Comparison of ENCODE assay signal across 25 mouse cellular contexts in the genomic region with DNA sequence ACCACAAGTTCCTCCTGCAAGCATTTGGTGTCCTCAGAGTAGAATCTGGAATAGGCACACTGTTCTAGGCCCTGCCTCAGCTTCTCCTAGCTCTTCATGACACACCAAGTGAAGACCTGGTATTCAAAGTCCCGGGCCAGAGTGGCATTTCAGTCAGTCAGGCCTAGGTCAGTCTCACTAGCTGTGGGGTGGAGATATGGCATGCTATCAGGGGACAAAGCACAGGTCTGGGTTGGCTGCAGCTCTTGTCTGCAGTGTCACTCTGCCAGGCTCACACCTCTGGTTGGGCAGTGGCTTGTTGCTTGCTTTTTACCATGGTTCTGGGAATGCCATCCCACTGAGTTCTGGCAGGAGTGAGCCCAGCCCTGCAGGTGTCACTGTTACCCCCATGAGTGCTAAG. TPM values are rescaled to one million over a fixed set of nuclear protein-coding genes. Genes with fewer than 3 reads are reported as not detected.
"Had no signal": no experiment of that assay in that cellular context is flagged by ENCODE, and none has a peak within 500 bp of the region (broad histone marks: within the 10 kb centered on the region; RNA-seq: fewer than 3 reads in every experiment).

No protein-coding gene starts in this region.

- DNase-seq: kidney, adult 18-20 months; kidney, adult 9 months; kidney, postnatal 36 days; liver, postnatal 0 days; lung, embryonic 14.5 days; right cerebral cortex, adult 18-20 months; right cerebral cortex, postnatal 14 days; right cerebral cortex, postnatal 4 days; thymus, postnatal 25 days had no signal

- H3K27ac ChIP-seq: limb, embryonic 15.5 days; liver, embryonic 14.5 days; macrophage; midbrain, embryonic 15.5 days; neural tube, embryonic 12.5 days; neural tube, embryonic 15.5 days had no signal

- H3K4me2 ChIP-seq: limb, embryonic 15.5 days; liver, embryonic 11.5 days; lung, embryonic 14.5 days; midbrain, embryonic 11.5 days; midbrain, embryonic 15.5 days; neural tube, embryonic 12.5 days; neural tube, embryonic 15.5 days had no signal

- H3K4me3 ChIP-seq: limb, embryonic 15.5 days; megakaryocyte, embryonic 14.5 days; midbrain, embryonic 15.5 days; neural tube, embryonic 12.5 days; neural tube, embryonic 15.5 days had no signal

- H3K9me3 ChIP-seq: limb, embryonic 15.5 days; megakaryocyte, embryonic 14.5 days; midbrain, embryonic 15.5 days; neural tube, embryonic 12.5 days; neural tube, embryonic 15.5 days had no signal

- H3K27me3 ChIP-seq: limb, embryonic 15.5 days; megakaryocyte, embryonic 14.5 days; midbrain, embryonic 15.5 days; neural tube, embryonic 12.5 days; neural tube, embryonic 15.5 days had no signal

- H3K9ac ChIP-seq: limb, embryonic 15.5 days; liver, embryonic 14.5 days; liver, postnatal 0 days; lung, embryonic 14.5 days; midbrain, embryonic 15.5 days; neural tube, embryonic 12.5 days; neural tube, embryonic 15.5 days had no signal

- ATAC-seq: liver, postnatal 0 days; lung, postnatal 0 days; midbrain, embryonic 15.5 days had no signal

RNA-seq across cellular contexts. Expression of gene Rln3, which starts 31.6 kb away (rescaled TPM):
- total RNA-seq: layer of hippocampus, postnatal 14 days; left cerebral cortex, adult 18-20 months; left cerebral cortex, postnatal 25 days had no signal
- polyA plus RNA-seq: kidney, embryonic 16.5 days; limb, embryonic 11.5 days; limb, embryonic 15.5 days; liver, embryonic 11.5 days; liver, embryonic 14.5 days; liver, postnatal 0 days; lung, embryonic 14.5 days; macrophage; midbrain, embryonic 11.5 days; neural tube, embryonic 12.5 days; stomach, embryonic 14.5 days had no signal
